Mouse (Mus musculus) megakaryocyte progenitor cell, adult 5-6 weeks (primary cell): ENCODE data around the gene Gas2. TPM values are rescaled to one million over a fixed set of nuclear protein-coding genes. Genes with fewer than 3 reads are reported as not detected.

Experiments
- ATAC-seq: replicated peaks from 2 replicates; pipeline ENCODE4 v1.8.0; 2016; ENCODE audit warnings: mild to moderate bottlenecking, moderate TSS enrichment, inconsistent platforms; ENCODE audit not compliant: poor library complexity
- total RNA-seq, 2 experiments: library from RNA; stranded (forward) in 1 of 2; stranded (reverse) in 1 of 2; fragments of 157-497, 149-512 nt in 1 of 2; fragments of 200-1000 nt in 1 of 2; gene quantifications; 2 replicates each; pipeline versions ENCODE4 v1.2.3 to v1.2.4; 2015 to 2017

The Gas2 gene
- total RNA-seq, 2 experiments from 2014 or later = 7.5 to 9.7 TPM

DNA sequence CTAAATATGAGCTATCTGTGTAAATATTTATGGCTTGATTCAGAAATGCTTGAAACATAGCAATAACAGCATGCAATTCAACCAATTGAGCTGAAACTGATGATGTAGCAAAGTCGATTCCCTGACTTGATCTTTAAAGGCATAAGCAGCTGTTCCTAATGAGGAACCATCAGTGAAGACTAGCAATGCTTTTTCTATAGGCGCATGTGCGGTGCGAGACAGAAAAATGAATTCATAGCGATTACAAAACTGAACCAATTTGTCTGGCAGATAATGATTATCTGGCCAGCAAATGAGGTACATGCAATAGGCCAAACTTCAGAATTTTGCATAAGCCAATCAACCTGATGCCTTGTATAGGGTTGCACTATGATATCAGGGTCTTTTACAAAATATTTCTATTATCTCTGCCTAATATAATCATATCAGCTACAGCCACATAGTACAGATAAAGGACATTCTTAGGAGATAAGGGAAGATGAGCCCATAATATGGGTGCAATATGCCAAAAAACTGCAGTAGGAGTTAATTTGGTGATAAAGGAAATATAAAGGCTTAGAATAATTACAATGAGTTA, 162.3 kb downstream of the Gas2 start:
- ATAC-seq = no peak

DNA sequence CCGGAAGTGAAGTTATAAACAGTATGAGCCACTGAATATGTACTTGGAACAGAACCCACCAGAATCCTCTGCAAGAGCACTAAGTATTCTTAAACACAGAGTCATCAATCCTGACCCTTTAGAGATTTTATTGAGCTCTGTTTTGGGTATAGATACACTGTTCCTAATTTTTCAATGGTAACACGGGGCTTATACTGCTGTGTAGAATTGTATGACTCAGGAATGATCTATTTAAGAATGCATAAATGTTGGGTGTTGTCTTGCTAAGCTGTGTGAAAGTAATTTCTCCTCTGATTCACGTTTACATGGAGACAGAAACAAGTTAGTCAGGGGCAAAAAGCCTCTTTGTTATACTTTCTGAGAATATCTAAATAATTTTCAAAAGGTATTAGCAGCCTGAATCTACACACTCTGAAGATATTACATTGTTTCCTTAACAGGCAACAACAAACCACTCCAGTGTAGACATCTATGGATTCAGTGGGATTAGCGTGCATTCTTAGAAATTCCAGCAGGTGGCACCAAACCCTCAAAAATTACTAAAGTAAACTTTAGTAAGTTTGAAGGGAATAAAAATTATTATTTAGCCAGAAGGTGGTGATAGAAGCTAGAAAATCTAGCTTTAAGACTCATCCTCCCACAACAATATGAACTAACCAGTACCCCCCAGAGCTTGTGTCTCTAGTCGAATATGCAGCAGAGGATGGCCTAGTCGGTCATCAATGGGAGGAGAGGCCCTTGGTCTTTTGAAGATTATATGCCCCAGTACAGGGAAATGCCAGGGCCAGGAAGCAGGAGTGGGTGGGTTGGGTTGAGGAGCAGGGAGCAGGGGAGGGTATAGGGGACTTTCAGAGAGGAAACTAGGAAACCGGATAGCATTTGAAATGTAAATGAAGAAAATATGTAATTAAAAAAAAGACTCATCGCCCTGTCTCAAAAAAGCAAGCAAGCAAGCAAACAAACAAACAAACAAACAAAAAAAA, 176.1 kb downstream of the Gas2 start:
- peak; percentile 73 for ATAC-seq

Other genes with a start within 250 kb of the Gas2 start
- not detected in 2 replicates for gene Slc17a6, start 240.0 kb upstream of the Gas2 start, total RNA-seq (2015)
- not detected in 2 replicates for gene Slc17a6, start 240.0 kb upstream of the Gas2 start, total RNA-seq (2017)
- 11.0 and 11.3 TPM in 2 replicates for gene Fancf, start 252 bp downstream of the Gas2 start, total RNA-seq (2015)
- 8.7 and 9.5 TPM in 2 replicates for gene Fancf, start 252 bp downstream of the Gas2 start, total RNA-seq (2017)
- gene Svip, start 144.0 kb downstream of the Gas2 start, total RNA-seq (2015) = 64.5 and 64.6 TPM in 2 replicates
- 57.8 and 60.5 TPM in 2 replicates for gene Svip, start 144.0 kb downstream of the Gas2 start, total RNA-seq (2017)
- not detected in 2 replicates for gene 1700015G11Rik, start 153.7 kb downstream of the Gas2 start, total RNA-seq (2015)
- gene 1700015G11Rik, start 153.7 kb downstream of the Gas2 start, total RNA-seq (2017) = not detected in 2 replicates